18 mouse cellular contexts compared by ENCODE assay signal in the genomic region with DNA sequence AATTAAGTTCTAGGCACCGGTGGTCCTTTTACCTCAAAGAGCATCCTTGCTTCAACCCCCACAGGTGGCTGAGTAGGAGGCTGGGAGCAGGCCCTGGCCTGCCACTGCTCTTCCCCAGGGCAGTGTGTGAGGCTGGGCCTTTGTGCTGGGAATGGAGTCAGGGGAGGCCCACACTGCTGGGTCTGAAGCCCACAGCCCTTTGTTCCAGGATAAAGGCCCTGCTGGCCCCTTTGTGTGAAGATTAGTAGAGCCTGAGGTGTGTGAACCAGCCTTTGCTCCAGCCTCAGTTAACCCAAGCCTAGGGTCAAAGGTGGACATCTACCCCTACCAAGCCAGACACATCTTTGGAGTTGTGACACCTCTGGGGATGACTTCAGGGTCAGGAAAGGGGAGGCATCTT. TPM values are rescaled to one million over a fixed set of nuclear protein-coding genes. Genes with fewer than 3 reads are reported as not detected.
DNase-seq lines count a peak whose midpoint lies in the region; ATAC-seq lines count a peak whose summit lies in the region.
"Had no signal": no experiment of that assay in that cellular context is flagged by ENCODE, and none has a peak within 500 bp of the region (broad histone marks: within the 10 kb centered on the region; RNA-seq: fewer than 3 reads in every experiment).

No protein-coding gene starts in this region.

- H3K9ac ChIP-seq in hindbrain, embryonic 12.5 days, result no peak overlapping the region
- no peak overlapping the region for H3K9ac ChIP-seq in hindbrain, embryonic 16.5 days (ENCODE audit: low read depth, low read length)
- H3K9ac ChIP-seq in embryonic facial prominence, embryonic 12.5 days, result 0 out of 2 replicates have a peak overlapping the region, but pooled peaks have one; percentile 60
- H3K9ac ChIP-seq in midbrain, embryonic 14.5 days (replicated peaks; ENCODE audit: low read length), result no peak overlapping the region; the same call in 1 of the 2 replicates
- H3K9ac ChIP-seq: liver, embryonic 14.5 days had no signal

- H3K4me2 ChIP-seq in hindbrain, embryonic 12.5 days (replicated peaks), result 0 out of 2 replicates have a peak overlapping the region, but pooled peaks have one; percentile 5
- H3K4me2 ChIP-seq in hindbrain, embryonic 16.5 days (ENCODE audit: low read length), result no peak overlapping the region
- peak overlapping the region; percentile 91 for H3K4me2 ChIP-seq in embryonic facial prominence, embryonic 12.5 days (replicated peaks)
- no peak overlapping the region for H3K4me2 ChIP-seq in midbrain, embryonic 14.5 days (ENCODE audit: low read length)

- no peak overlapping the region for H3K4me3 ChIP-seq in hindbrain, embryonic 12.5 days
- H3K4me3 ChIP-seq in hindbrain, embryonic 16.5 days (ENCODE audit: low read length), result no peak overlapping the region
- H3K4me3 ChIP-seq in embryonic facial prominence, embryonic 12.5 days, result no peak overlapping the region
- no peak overlapping the region for H3K4me3 ChIP-seq in midbrain, embryonic 14.5 days (replicated peaks; ENCODE audit: low read depth, low read length)

- no peaks in the 10 kb centered on the region for H3K27me3 ChIP-seq in hindbrain, embryonic 12.5 days
- no peaks in the 10 kb centered on the region for H3K27me3 ChIP-seq in hindbrain, embryonic 16.5 days (replicated peaks; ENCODE audit: control insufficient read depth, insufficient read depth, low read length)
- no peaks in the 10 kb centered on the region for H3K27me3 ChIP-seq in embryonic facial prominence, embryonic 12.5 days
- no peaks in the 10 kb centered on the region for H3K27me3 ChIP-seq in midbrain, embryonic 14.5 days (ENCODE audit: control insufficient read depth, insufficient read depth, low read length)

- H3K36me3 ChIP-seq in hindbrain, embryonic 12.5 days, result peaks cover 23% of the 10 kb centered on the region
- H3K36me3 ChIP-seq in hindbrain, embryonic 16.5 days (ENCODE audit: control insufficient read depth, insufficient read depth, low read length), result peaks cover 4% of the 10 kb centered on the region; the same call in 1 of the 2 replicates
- H3K36me3 ChIP-seq in embryonic facial prominence, embryonic 12.5 days, result peaks cover 53% of the 10 kb centered on the region
- peaks cover 22% of the 10 kb centered on the region for H3K36me3 ChIP-seq in midbrain, embryonic 14.5 days (ENCODE audit: control insufficient read depth, insufficient read depth, low read length)

- 0% methylated on average over 1 of the region's 1 CpGs for WGBS in hindbrain, embryonic 12.5 days
- WGBS in hindbrain, embryonic 16.5 days, result 7% methylated on average over 1 of the region's 1 CpGs
- 7% methylated on average over 1 of the region's 1 CpGs for WGBS in embryonic facial prominence, embryonic 12.5 days
- WGBS in midbrain, embryonic 14.5 days, result 5% methylated on average over 1 of the region's 1 CpGs

- DNase-seq in embryo, embryonic 10.5 days (ENCODE audit: low spot score), result peak; percentile 67
- DNase-seq in midbrain, embryonic 14.5 days, result peak; percentile 37
- DNase-seq in gastrocnemius, postnatal 14 days, result no peak
- no peak for DNase-seq in urinary bladder, postnatal 25 days (ENCODE audit: low spot score)
- DNase-seq: cerebellum, adult 11 months; lung, postnatal 4 days; thymus, postnatal 36 days had no signal

- H3K4me1 ChIP-seq in hindbrain, embryonic 12.5 days, result peaks cover 80% of the 10 kb centered on the region
- H3K4me1 ChIP-seq in hindbrain, embryonic 16.5 days (ENCODE audit: control insufficient read depth, insufficient read depth, low read depth, low read length), result peaks cover 36% of the 10 kb centered on the region
- H3K4me1 ChIP-seq in embryonic facial prominence, embryonic 12.5 days, result peaks cover 85% of the 10 kb centered on the region
- peaks cover 46% of the 10 kb centered on the region for H3K4me1 ChIP-seq in midbrain, embryonic 14.5 days (ENCODE audit: control insufficient read depth, insufficient read depth, low read length)

- intact Hi-C loops in gastrocnemius, postnatal 14 days (cut with DNase I; ENCODE audit: low total_unique reads), result no loop called here

- no peak overlapping the region for H3K27ac ChIP-seq in hindbrain, embryonic 12.5 days
- no peak overlapping the region for H3K27ac ChIP-seq in hindbrain, embryonic 16.5 days (ENCODE audit: low read depth, low read length)
- H3K27ac ChIP-seq in embryonic facial prominence, embryonic 12.5 days, result peak overlapping the region; percentile 97
- no peak overlapping the region for H3K27ac ChIP-seq in midbrain, embryonic 14.5 days (replicated peaks; ENCODE audit: low read depth, low read length)
- H3K27ac ChIP-seq: liver, embryonic 14.5 days had no signal

- H3K9me3 ChIP-seq in hindbrain, embryonic 12.5 days (replicated peaks), result no peaks in the 10 kb centered on the region
- H3K9me3 ChIP-seq in hindbrain, embryonic 16.5 days (ENCODE audit: control insufficient read depth, low read length), result no peaks in the 10 kb centered on the region
- H3K9me3 ChIP-seq in embryonic facial prominence, embryonic 12.5 days, result no peaks in the 10 kb centered on the region
- H3K9me3 ChIP-seq in midbrain, embryonic 14.5 days (ENCODE audit: control insufficient read depth, low read length), result no peaks in the 10 kb centered on the region

- no peak for ATAC-seq in hindbrain, embryonic 12.5 days (ENCODE audit: low FRiP score)
- ATAC-seq in hindbrain, embryonic 16.5 days, result no peak
- ATAC-seq in embryonic facial prominence, embryonic 12.5 days (ENCODE audit: insufficient number of reproducible peaks, insufficient read depth, low FRiP score, low TSS enrichment), result no peak
- ATAC-seq in midbrain, embryonic 14.5 days (ENCODE audit: low FRiP score, low TSS enrichment), result no peak
- ATAC-seq: activated CD4-positive, CD25-positive, alpha-beta regulatory T cell, adult 4 months; CD4-positive, CD25-positive, alpha-beta regulatory T cell, adult 4 months; intestine, postnatal 0 days had no signal

RNA-seq across cellular contexts. Expression of a gene that starts 7.8 kb away (rescaled TPM):
- 29.1 and 30.2 TPM in 2 replicates for polyA plus RNA-seq in hindbrain, embryonic 12.5 days (2016; fragmentation: Nextera tagmentation; extraction: Ambion mirVana)
- 10.6 and 12.1 TPM in 2 replicates for polyA plus RNA-seq in hindbrain, embryonic 16.5 days (2015; fragmentation: Nextera tagmentation; extraction: Ambion mirVana)
- 76.1 and 79.7 TPM in 2 replicates for polyA plus RNA-seq in embryonic facial prominence, embryonic 12.5 days (2016; fragmentation: Nextera tagmentation; extraction: Ambion mirVana)
- 12.3 and 14.0 TPM in 2 replicates for polyA plus RNA-seq in midbrain, embryonic 14.5 days (2014; fragmentation: Nextera tagmentation; extraction: Ambion mirVana)
- total RNA-seq in gastrocnemius, postnatal 14 days (2021), result 1 to 10 TPM; 2.9 to 4.8 TPM
- total RNA-seq: common myeloid progenitor, adult 5-6 weeks had no signal
- polyA plus RNA-seq: activated CD4-positive, CD25-positive, alpha-beta regulatory T cell, adult 4 months; CD4-positive, CD25-positive, alpha-beta regulatory T cell, adult 4 months had no signal

RNA-seq across cellular contexts. Expression of a gene that starts 58.6 kb away (rescaled TPM):
- not detected in 2 replicates for polyA plus RNA-seq in hindbrain, embryonic 12.5 days (2016; fragmentation: Nextera tagmentation; extraction: Ambion mirVana)
- polyA plus RNA-seq in hindbrain, embryonic 16.5 days (2015; fragmentation: Nextera tagmentation; extraction: Ambion mirVana), result 0.21 and 0.50 TPM in 2 replicates
- not detected in 2 replicates for polyA plus RNA-seq in embryonic facial prominence, embryonic 12.5 days (2016; fragmentation: Nextera tagmentation; extraction: Ambion mirVana)
- polyA plus RNA-seq in midbrain, embryonic 14.5 days (2014; fragmentation: Nextera tagmentation; extraction: Ambion mirVana), result not detected in 2 replicates
- not detected for total RNA-seq in gastrocnemius, postnatal 14 days (2021)
- total RNA-seq: adrenal gland, postnatal 4 days; common myeloid progenitor, adult 5-6 weeks; gastrocnemius, postnatal 4 days had no signal
- polyA plus RNA-seq: heart, postnatal 0 days; liver, embryonic 14.5 days had no signal

Comparison
In these comparisons a context has a peak if more than half of its experiments do, and no peak if none do; other contexts are left out.
1. H3K4me2 ChIP-seq: peak in hindbrain, embryonic 12.5 days (single experiment) and embryonic facial prominence, embryonic 12.5 days (single experiment); none in hindbrain, embryonic 16.5 days (single experiment) and midbrain, embryonic 14.5 days (single experiment).
2. DNase-seq: peak in embryo, embryonic 10.5 days (single experiment) and midbrain, embryonic 14.5 days (single experiment); none in gastrocnemius, postnatal 14 days (single experiment) and urinary bladder, postnatal 25 days (single experiment).